12 mouse cellular contexts compared by ENCODE assay signal in genomic region chr6:125154550-125154949, GRCm38 (mm10). TPM values are rescaled to one million over a fixed set of nuclear protein-coding genes. Genes with fewer than 3 reads are reported as not detected.
DNase-seq lines count a peak whose midpoint lies in the region; ATAC-seq and TF ChIP-seq lines count a peak whose summit lies in the region.
"Had no signal": no experiment of that assay in that cellular context is flagged by ENCODE, and none has a peak within 500 bp of the region (broad histone marks: within the 10 kb centered on the region; RNA-seq: fewer than 3 reads in every experiment).

No protein-coding gene starts in this region.

- no peaks in the 10 kb centered on the region for H3K9me3 ChIP-seq in hindbrain, embryonic 14.5 days (ENCODE audit: control insufficient read depth, low read length)
- no peaks in the 10 kb centered on the region for H3K9me3 ChIP-seq in hindbrain, embryonic 16.5 days (ENCODE audit: control insufficient read depth, low read length)
- no peaks in the 10 kb centered on the region for H3K9me3 ChIP-seq in midbrain, embryonic 14.5 days (ENCODE audit: control insufficient read depth, low read length)
- H3K9me3 ChIP-seq in midbrain, embryonic 13.5 days, result no peaks in the 10 kb centered on the region
- H3K9me3 ChIP-seq: hindbrain, embryonic 10.5 days; megakaryocyte, embryonic 14.5 days had no signal

- no peaks in the 10 kb centered on the region for H3K27me3 ChIP-seq in hindbrain, embryonic 14.5 days (ENCODE audit: control insufficient read depth, insufficient read depth, low read length)
- no peaks in the 10 kb centered on the region for H3K27me3 ChIP-seq in hindbrain, embryonic 16.5 days (replicated peaks; ENCODE audit: control insufficient read depth, insufficient read depth, low read length)
- no peaks in the 10 kb centered on the region for H3K27me3 ChIP-seq in midbrain, embryonic 14.5 days (ENCODE audit: control insufficient read depth, insufficient read depth, low read length)
- H3K27me3 ChIP-seq in midbrain, embryonic 13.5 days, result no peaks in the 10 kb centered on the region
- no peaks in the 10 kb centered on the region for H3K27me3 ChIP-seq in myocyte (ENCODE audit: control insufficient read depth, insufficient read depth, insufficient read length)
- H3K27me3 ChIP-seq: megakaryocyte, embryonic 14.5 days had no signal

- ATAC-seq in hindbrain, embryonic 14.5 days (ENCODE audit: low FRiP score), result no peak
- no peak for ATAC-seq in hindbrain, embryonic 16.5 days
- ATAC-seq in midbrain, embryonic 14.5 days (ENCODE audit: low FRiP score, low TSS enrichment), result no peak
- no peak for ATAC-seq in midbrain, embryonic 13.5 days

- no peak overlapping the region for H3K9ac ChIP-seq in hindbrain, embryonic 14.5 days
- no peak overlapping the region for H3K9ac ChIP-seq in hindbrain, embryonic 16.5 days (ENCODE audit: low read depth, low read length)
- no peak overlapping the region for H3K9ac ChIP-seq in midbrain, embryonic 14.5 days (replicated peaks; ENCODE audit: low read length)
- H3K9ac ChIP-seq in midbrain, embryonic 13.5 days (replicated peaks), result no peak overlapping the region

- no peak overlapping the region for H3K27ac ChIP-seq in hindbrain, embryonic 14.5 days
- no peak overlapping the region for H3K27ac ChIP-seq in hindbrain, embryonic 16.5 days (ENCODE audit: low read depth, low read length)
- H3K27ac ChIP-seq in midbrain, embryonic 14.5 days (replicated peaks; ENCODE audit: low read depth, low read length), result no peak overlapping the region
- H3K27ac ChIP-seq in midbrain, embryonic 13.5 days, result no peak overlapping the region
- H3K27ac ChIP-seq: hindbrain, embryonic 10.5 days had no signal

- peaks cover 16% of the 10 kb centered on the region for H3K79me2 ChIP-seq in myocyte (ENCODE audit: control insufficient read depth, insufficient read depth)

- DNase-seq in hindbrain, embryonic 14.5 days (ENCODE audit: low spot score), result peak; percentile 51
- DNase-seq in midbrain, embryonic 14.5 days, result peak; percentile 68
- peak; percentile 70 for DNase-seq in NIH3T3 (ENCODE audit: low read depth)
- no peak for DNase-seq in thymus, adult 18-20 months
- no peak for DNase-seq in layer of hippocampus, adult 9-11 months
- DNase-seq: cerebellum, adult 9-10 months; thymus, postnatal 4 days had no signal

- no peak overlapping the region for H3K4me3 ChIP-seq in hindbrain, embryonic 14.5 days (replicated peaks; ENCODE audit: low read length)
- no peak overlapping the region for H3K4me3 ChIP-seq in hindbrain, embryonic 16.5 days (ENCODE audit: low read length)
- no peak overlapping the region for H3K4me3 ChIP-seq in midbrain, embryonic 14.5 days (replicated peaks; ENCODE audit: low read depth, low read length)
- H3K4me3 ChIP-seq in midbrain, embryonic 13.5 days (replicated peaks), result no peak overlapping the region
- peak overlapping the region; percentile 15 for H3K4me3 ChIP-seq in myocyte
- H3K4me3 ChIP-seq: hindbrain, embryonic 10.5 days; megakaryocyte, embryonic 14.5 days had no signal

- no peak for TF ChIP-seq POLR2A in myocyte (IDR thresholded peaks at IDR 0.05; ENCODE audit: insufficient read length, low read depth)

- no peak overlapping the region for H3ac ChIP-seq in myocyte (ENCODE audit: control insufficient read depth, insufficient read length)

- H3K4me1 ChIP-seq in hindbrain, embryonic 14.5 days (replicated peaks; ENCODE audit: control insufficient read depth, insufficient read depth, low read length), result 0 out of 2 replicates have a peak, but pooled peaks cover 3% of the 10 kb centered on the region
- peaks cover 6% of the 10 kb centered on the region; the same call in 1 of the 2 replicates for H3K4me1 ChIP-seq in hindbrain, embryonic 16.5 days (ENCODE audit: control insufficient read depth, insufficient read depth, low read depth, low read length)
- H3K4me1 ChIP-seq in midbrain, embryonic 14.5 days (ENCODE audit: control insufficient read depth, insufficient read depth, low read length), result 0 out of 2 replicates have a peak, but pooled peaks cover 2% of the 10 kb centered on the region
- H3K4me1 ChIP-seq in midbrain, embryonic 13.5 days (replicated peaks), result peaks cover 14% of the 10 kb centered on the region

- peaks cover 53% of the 10 kb centered on the region for H3K36me3 ChIP-seq in hindbrain, embryonic 14.5 days (replicated peaks; ENCODE audit: control insufficient read depth, insufficient read depth)
- H3K36me3 ChIP-seq in hindbrain, embryonic 16.5 days (ENCODE audit: control insufficient read depth, insufficient read depth, low read length), result peaks cover 27% of the 10 kb centered on the region
- peaks cover 49% of the 10 kb centered on the region for H3K36me3 ChIP-seq in midbrain, embryonic 14.5 days (ENCODE audit: control insufficient read depth, insufficient read depth, low read length)
- H3K36me3 ChIP-seq in midbrain, embryonic 13.5 days, result peaks cover 60% of the 10 kb centered on the region
- H3K36me3 ChIP-seq in myocyte (ENCODE audit: control insufficient read depth, insufficient read depth), result peaks cover 26% of the 10 kb centered on the region

- H3K4me2 ChIP-seq in hindbrain, embryonic 14.5 days (replicated peaks), result no peak overlapping the region
- H3K4me2 ChIP-seq in hindbrain, embryonic 16.5 days (ENCODE audit: low read length), result no peak overlapping the region
- no peak overlapping the region for H3K4me2 ChIP-seq in midbrain, embryonic 14.5 days (ENCODE audit: low read length)
- H3K4me2 ChIP-seq in midbrain, embryonic 13.5 days (replicated peaks), result no peak overlapping the region
- peak overlapping the region; percentile 66 for H3K4me2 ChIP-seq in myocyte (ENCODE audit: low read depth)

TF ChIP-seq in myocyte, 11 proteins besides CTCF, POLR2A, EP300 and RAD21:
- TF ChIP-seq MYOG (IDR thresholded peaks at IDR 0.05; ENCODE audit: control insufficient read depth in 1 of 3, insufficient read depth in 1 of 3, insufficient read length in 2 of 3, low read depth in 2 of 3) (no peak), USF1 (IDR thresholded peaks at IDR 0.05; ENCODE audit: low read depth) (no peak), E2F4 (IDR thresholded peaks at IDR 0.05; ENCODE audit: insufficient read depth) (no peak), CEBPB (IDR thresholded peaks at IDR 0.05; ENCODE audit: insufficient read depth, poor library complexity, severe bottlenecking) (0 out of 2 replicates have a peak, but pooled peaks have one; percentile 10)

RNA-seq across cellular contexts. Expression of gene Iffo1, which starts 9.5 kb away (rescaled TPM):
- polyA plus RNA-seq in hindbrain, embryonic 14.5 days (2014; fragmentation: Nextera tagmentation; extraction: Ambion mirVana), result 18.2 and 19.0 TPM in 2 replicates
- 20.3 and 21.9 TPM in 2 replicates for polyA plus RNA-seq in hindbrain, embryonic 16.5 days (2015; fragmentation: Nextera tagmentation; extraction: Ambion mirVana)
- 15.8 and 18.2 TPM in 2 replicates for polyA plus RNA-seq in midbrain, embryonic 14.5 days (2014; fragmentation: Nextera tagmentation; extraction: Ambion mirVana)
- 14.9 and 19.3 TPM in 2 replicates for polyA plus RNA-seq in midbrain, embryonic 13.5 days (2015; fragmentation: Nextera tagmentation; extraction: Ambion mirVana)
- polyA plus RNA-seq in myocyte (2012; fragmentation: generic; extraction: Trizol), result 244 TPM

RNA-seq across cellular contexts. Expression of gene Gapdh, which starts 11.7 kb away (rescaled TPM):
- polyA plus RNA-seq in hindbrain, embryonic 14.5 days (2014; fragmentation: Nextera tagmentation; extraction: Ambion mirVana), result 1,428 and 1,660 TPM in 2 replicates
- polyA plus RNA-seq in hindbrain, embryonic 16.5 days (2015; fragmentation: Nextera tagmentation; extraction: Ambion mirVana), result 1,587 and 1,624 TPM in 2 replicates
- 1,501 and 1,547 TPM in 2 replicates for polyA plus RNA-seq in midbrain, embryonic 14.5 days (2014; fragmentation: Nextera tagmentation; extraction: Ambion mirVana)
- polyA plus RNA-seq in midbrain, embryonic 13.5 days (2015; fragmentation: Nextera tagmentation; extraction: Ambion mirVana), result 1,484 and 1,546 TPM in 2 replicates
- 9,871 TPM for polyA plus RNA-seq in myocyte (2012; fragmentation: generic; extraction: Trizol)

RNA-seq across cellular contexts. Expression of gene Nop2, which starts 22.8 kb away (rescaled TPM):
- 40.3 and 48.4 TPM in 2 replicates for polyA plus RNA-seq in hindbrain, embryonic 14.5 days (2014; fragmentation: Nextera tagmentation; extraction: Ambion mirVana)
- polyA plus RNA-seq in hindbrain, embryonic 16.5 days (2015; fragmentation: Nextera tagmentation; extraction: Ambion mirVana), result 48.6 and 50.7 TPM in 2 replicates
- polyA plus RNA-seq in midbrain, embryonic 14.5 days (2014; fragmentation: Nextera tagmentation; extraction: Ambion mirVana), result 42.7 and 46.3 TPM in 2 replicates
- polyA plus RNA-seq in midbrain, embryonic 13.5 days (2015; fragmentation: Nextera tagmentation; extraction: Ambion mirVana), result 43.2 and 45.9 TPM in 2 replicates
- 55.4 TPM for polyA plus RNA-seq in myocyte (2012; fragmentation: generic; extraction: Trizol)

RNA-seq across cellular contexts. Expression of gene Ncapd2, which starts 37.0 kb away (rescaled TPM):
- polyA plus RNA-seq in hindbrain, embryonic 14.5 days (2014; fragmentation: Nextera tagmentation; extraction: Ambion mirVana), result 40.1 and 40.7 TPM in 2 replicates
- 37.7 and 50.2 TPM in 2 replicates for polyA plus RNA-seq in hindbrain, embryonic 16.5 days (2015; fragmentation: Nextera tagmentation; extraction: Ambion mirVana)
- polyA plus RNA-seq in midbrain, embryonic 14.5 days (2014; fragmentation: Nextera tagmentation; extraction: Ambion mirVana), result 40.6 and 50.3 TPM in 2 replicates
- 101 and 103 TPM in 2 replicates for polyA plus RNA-seq in midbrain, embryonic 13.5 days (2015; fragmentation: Nextera tagmentation; extraction: Ambion mirVana)
- 34.7 TPM for polyA plus RNA-seq in myocyte (2012; fragmentation: generic; extraction: Trizol)

RNA-seq across cellular contexts. Expression of gene Mrpl51, which starts 37.1 kb away (rescaled TPM):
- polyA plus RNA-seq in hindbrain, embryonic 14.5 days (2014; fragmentation: Nextera tagmentation; extraction: Ambion mirVana), result 140 and 142 TPM in 2 replicates
- 140 and 154 TPM in 2 replicates for polyA plus RNA-seq in hindbrain, embryonic 16.5 days (2015; fragmentation: Nextera tagmentation; extraction: Ambion mirVana)
- 128 and 141 TPM in 2 replicates for polyA plus RNA-seq in midbrain, embryonic 14.5 days (2014; fragmentation: Nextera tagmentation; extraction: Ambion mirVana)
- polyA plus RNA-seq in midbrain, embryonic 13.5 days (2015; fragmentation: Nextera tagmentation; extraction: Ambion mirVana), result 163 and 165 TPM in 2 replicates
- polyA plus RNA-seq in myocyte (2012; fragmentation: generic; extraction: Trizol), result 132 TPM

Comparison
In these comparisons a context has a peak if more than half of its experiments do, and no peak if none do; other contexts are left out.
1. DNase-seq: peak in hindbrain, embryonic 14.5 days (single experiment), midbrain, embryonic 14.5 days (single experiment) and NIH3T3 (single experiment); none in thymus, adult 18-20 months (0 of 2) and layer of hippocampus, adult 9-11 months (single experiment).
2. RNA of gene Iffo1, which starts 9.5 kb away (polyA plus RNA-seq): 244 TPM in myocyte (single experiment); 20.3 to 21.9 TPM in hindbrain, embryonic 16.5 days, 14.9 to 19.3 TPM in midbrain, embryonic 13.5 days, 18.2 to 19.0 TPM in hindbrain, embryonic 14.5 days and 15.8 to 18.2 TPM in midbrain, embryonic 14.5 days; every median in the first group is over 10 times any median in the second.